Mouse (Mus musculus) hindbrain, postnatal 0 days (tissue): ENCODE results near the gene Cabin1. TPM values are rescaled to one million over a fixed set of nuclear protein-coding genes. Genes with fewer than 3 reads are reported as not detected.
A peak's percentile ranks its signal among the peaks of the same experiment; 100 is the strongest.

Experiments used
- ATAC-seq: fragments of 200-750 bp; cut with Nextera tagmentation; 2 replicates; pipeline ENCODE4 v1.8.0; 2017; ENCODE audit warnings: mild to moderate bottlenecking, moderate TSS enrichment, moderate library complexity
- DNase-seq: peaks from one replicate; pipeline ENCODE4 v3.0.0-alpha.2; 2015; ENCODE audit warnings: low spot score
- H3K27ac ChIP-seq: fragments of 300-500 bp; sonication (generic); 2 replicates; pipeline ENCODE4 v1.5.1; 2014; ENCODE audit warnings: mild to moderate bottlenecking
- H3K27me3 ChIP-seq: fragments of 300-500 bp; sonication (generic); 2 replicates; pipeline ENCODE4 v1.6.1; 2014; ENCODE audit warnings: low read length, mixed read lengths; ENCODE audit not compliant: insufficient read depth
- H3K36me3 ChIP-seq: fragments of 300-500 bp; sonication (generic); 2 replicates; pipeline ENCODE4 v1.6.1; 2014; ENCODE audit warnings: low read length, mixed read lengths; ENCODE audit not compliant: insufficient read depth
- H3K4me1 ChIP-seq: fragments of 300-500 bp; sonication (generic); 2 replicates; pipeline ENCODE4 v1.6.1; 2014; ENCODE audit warnings: antibody characterized with exemption, low read length, mixed read lengths; ENCODE audit not compliant: insufficient read depth
- H3K4me2 ChIP-seq: fragments of 300-500 bp; sonication (generic); 2 replicates; pipeline ENCODE4 v1.6.1; 2014; ENCODE audit warnings: low read depth, mild to moderate bottlenecking, low read length, moderate library complexity, mixed read lengths
- H3K4me3 ChIP-seq: fragments of 300-500 bp; sonication (generic); 2 replicates; pipeline ENCODE4 v1.5.1; 2014; ENCODE audit warnings: low read length
- H3K9ac ChIP-seq: fragments of 300-500 bp; sonication (generic); replicated peaks from 2 replicates; pipeline ENCODE4 v1.6.1; 2014; ENCODE audit warnings: mild to moderate bottlenecking, low read length, moderate library complexity, mixed read lengths
- H3K9me3 ChIP-seq: fragments of 300-500 bp; sonication (generic); 2 replicates; pipeline ENCODE4 v1.6.1; 2016; ENCODE audit warnings: low read length, mixed read lengths
- CTCF ChIP-seq: IDR thresholded peaks from 2 replicates; pipeline ENCODE4 v1.5.1; 2016; ENCODE audit warnings: antibody characterized with exemption, control low read depth, low read depth
- WGBS: fragments of 180-500 bp; shearing (Covaris S2); extraction: QIAGEN DNeasy Blood & Tissue Kit; methylation state at CpG from one replicate; pipeline ENCODE4 v1.1.7; 2014; 5-methylcytosine and 5-hydroxymethylcytosine counted together
- polyA plus RNA-seq: library from polyadenylated mRNA; unstranded; fragments of >200 nt; fragmentation: Nextera tagmentation; extraction: Ambion mirVana; gene quantifications from 2 replicates; pipeline ENCODE4 v1.2.1, GENCODE M21; 2015
- total RNA-seq: library from RNA; depleted of rRNA; stranded (reverse); fragments of >200 nt; gene quantifications from 2 replicates; pipeline ENCODE4 v1.2.3, GENCODE M21; 2014; rRNA removed

Cabin1 gene
- total RNA-seq (92.9 and 96.4 TPM in 2 replicates), polyA plus RNA-seq (30.1 and 33.6 TPM in 2 replicates)

- Histone ChIP-seq H3K4me1 (no peaks in the 10 kb centered on the region), H3K4me3 (peak within 1 kb of the TSS; percentile 87), H3K9ac (peak within 1 kb of the TSS; percentile 89), H3K36me3 (no peaks in the 10 kb centered on the region), H3K27me3 (no peaks in the 10 kb centered on the region), H3K27ac (peak within 1 kb of the TSS; percentile 85), H3K4me2 (peak within 1 kb of the TSS; percentile 87), H3K9me3 (no peaks in the 10 kb centered on the region)
- under 1% methylated on average over 60 of the region's 61 CpGs for WGBS
- TF ChIP-seq CTCF, result no peak
- ATAC-seq (peak; percentile 99), DNase-seq (peak; percentile 99)
Measured at GRCm38 (mm10) chr10:75763682-75764518, at the start of gene Cabin1. TSS of gene Cabin1 (minus strand) at chr10:75764341.

GRCm38 (mm10) chr10:75804217-75804616 lies 40.1 kb upstream of the Cabin1 start:
- no peaks in the 10 kb centered on the region for H3K27me3 ChIP-seq
- H3K9me3 ChIP-seq, result no peaks in the 10 kb centered on the region
- H3K36me3 ChIP-seq, result no peaks in the 10 kb centered on the region
- WGBS, result 75% methylated on average over 2 of the region's 2 CpGs
- TF ChIP-seq CTCF, result no peak
- ATAC-seq, result no peak
- no peak overlapping the region for H3K9ac ChIP-seq
- H3K27ac ChIP-seq, result no peak overlapping the region
- H3K4me3 ChIP-seq, result no peak overlapping the region
- no peak overlapping the region for H3K4me2 ChIP-seq
- no peak for DNase-seq
- no peaks in the 10 kb centered on the region for H3K4me1 ChIP-seq

- peak within 1 kb of the TSS; percentile 41; the same call in 1 of the 2 replicates for H3K27ac ChIP-seq
- under 1% methylated on average over 18 of the region's 18 CpGs for WGBS
Measured at GRCm38 (mm10) chr10:75798176-75798696, 34.1 kb upstream of the Cabin1 start, which contains the start of gene Gstt1. TSS of gene Gstt1 (minus strand) at chr10:75798584.

GRCm38 (mm10) chr10:75797619-75798175 lies 33.6 kb upstream of the Cabin1 start:
- peak; percentile 52 for DNase-seq
- no peak for TF ChIP-seq CTCF
- H3K36me3 ChIP-seq, result no peaks in the 10 kb centered on the region
- no peaks in the 10 kb centered on the region for H3K4me1 ChIP-seq
- H3K27me3 ChIP-seq, result no peaks in the 10 kb centered on the region
- peak overlapping the region; percentile 38 for H3K4me3 ChIP-seq
- peak overlapping the region; percentile 47 for H3K9ac ChIP-seq
- peak; percentile 78 for ATAC-seq
- no peaks in the 10 kb centered on the region for H3K9me3 ChIP-seq
- WGBS, result under 1% methylated on average over 12 of the region's 12 CpGs
- H3K27ac ChIP-seq, result peak overlapping the region; percentile 41; the same call in 1 of the 2 replicates
- peak overlapping the region; percentile 82 for H3K4me2 ChIP-seq

More at GRCm38 (mm10) chr10:75798176-75798696, 34.1 kb upstream of the Cabin1 start, which contains the start of gene Gstt1:
- no peak for TF ChIP-seq CTCF
- Histone ChIP-seq H3K27me3 (no peaks in the 10 kb centered on the region), H3K4me1 (no peaks in the 10 kb centered on the region), H3K4me3 (peak within 1 kb of the TSS; percentile 38), H3K4me2 (peak within 1 kb of the TSS; percentile 82), H3K9ac (peak within 1 kb of the TSS; percentile 47), H3K9me3 (no peaks in the 10 kb centered on the region), H3K36me3 (no peaks in the 10 kb centered on the region)
- DNase-seq (peak; percentile 48), ATAC-seq (peak; percentile 55)

- no peaks in the 10 kb centered on the region for H3K9me3 ChIP-seq
- no peaks in the 10 kb centered on the region for H3K36me3 ChIP-seq
- H3K4me2 ChIP-seq, result peak overlapping the region; percentile 82
- peak overlapping the region; percentile 38 for H3K4me3 ChIP-seq
- TF ChIP-seq CTCF, result no peak
- no peak for DNase-seq
- 47% methylated on average over 11 of the region's 11 CpGs for WGBS
- no peaks in the 10 kb centered on the region for H3K27me3 ChIP-seq
- no peak for ATAC-seq
- H3K27ac ChIP-seq, result no peak overlapping the region
- H3K9ac ChIP-seq, result no peak overlapping the region
- H3K4me1 ChIP-seq, result no peaks in the 10 kb centered on the region
Measured at GRCm38 (mm10) chr10:75796731-75797516, 32.8 kb upstream of the Cabin1 start.

- DNase-seq (peak; percentile 50), ATAC-seq (peak; percentile 49; the same call in 1 of the 2 replicates)
- Histone ChIP-seq H3K4me3 (no peak overlapping the region), H3K9me3 (no peaks in the 10 kb centered on the region), H3K27me3 (no peaks in the 10 kb centered on the region), H3K9ac (no peak overlapping the region), H3K4me1 (no peaks in the 10 kb centered on the region), H3K27ac (no peak overlapping the region), H3K4me2 (no peak overlapping the region), H3K36me3 (no peaks in the 10 kb centered on the region)
- WGBS, result 32% methylated on average over 3 of the region's 3 CpGs
- TF ChIP-seq CTCF, result 0 out of 2 replicates have a peak, but pooled peaks have one; percentile 12
Measured at GRCm38 (mm10) chr10:75794880-75795279, 30.7 kb upstream of the Cabin1 start.
